Mouse (Mus musculus) CH12.LX (cell line): ENCODE measurements around the gene 1700056E22Rik. TPM values are rescaled to one million over a fixed set of nuclear protein-coding genes. Genes with fewer than 3 reads are reported as not detected.

Source experiments
- DNase-seq: peaks from one replicate; pipeline ENCODE4 v3.0.0-alpha.2; 2013; ENCODE audit errors: extremely low read depth
- H3K27ac ChIP-seq: 2 replicates; pipeline ENCODE4 v1.5.1; 2012; ENCODE audit warnings: low read depth, mild to moderate bottlenecking, control low read depth, moderate library complexity; ENCODE audit not compliant: insufficient read depth
- H3K27me3 ChIP-seq: replicated peaks from 2 replicates; pipeline ENCODE3; 2012; ENCODE audit warnings: inconsistent platforms
- H3K36me3 ChIP-seq, 2 experiments: replicated peaks in 1 of 2; 2 replicates each; pipeline versions ENCODE3 to v1.6.1; 2012; ENCODE audit warnings: inconsistent platforms in 1 of 2, low read length in 1 of 2, mild to moderate bottlenecking in 1 of 2, mixed read lengths in 1 of 2, moderate library complexity in 1 of 2; ENCODE audit not compliant: control insufficient read depth in 1 of 2, insufficient read depth in 1 of 2
- H3K4me1 ChIP-seq, 2 experiments: 2 replicates each; pipeline ENCODE4 v1.6.1; 2012; ENCODE audit warnings: inconsistent platforms in 1 of 2, moderate library complexity in 1 of 2; ENCODE audit not compliant: insufficient read depth in 2 of 2, control insufficient read depth in 1 of 2
- H3K4me2 ChIP-seq: 2 replicates; pipeline ENCODE4 v1.6.1; 2012; ENCODE audit warnings: low read depth, mild to moderate bottlenecking, control low read depth; ENCODE audit not compliant: poor library complexity, insufficient read depth, severe bottlenecking
- H3K4me3 ChIP-seq, 3 experiments: fragments of 150-350 bp in 1 of 3; sonication (generic) in 1 of 3; replicated peaks in 1 of 3; 2 replicates each; pipeline versions ENCODE3 to v1.5.1; 2011 to 2012; ENCODE audit warnings: low read depth in 2 of 3, low read length in 2 of 3, mild to moderate bottlenecking in 2 of 3, moderate library complexity in 2 of 3, control low read depth in 1 of 3, improper control_type of control experiment in 1 of 3, inconsistent platforms in 1 of 3, mixed read lengths in 1 of 3; ENCODE audit not compliant: poor library complexity in 1 of 3
- H3K79me2 ChIP-seq: replicated peaks from 2 replicates; pipeline ENCODE4 v1.6.1; 2012; ENCODE audit warnings: mild to moderate bottlenecking, moderate library complexity; ENCODE audit not compliant: control insufficient read depth, poor library complexity, insufficient read depth, severe bottlenecking; ENCODE audit errors: extremely low read depth
- H3K9ac ChIP-seq: 2 replicates; pipeline ENCODE4 v1.6.1; 2012; ENCODE audit warnings: low read depth, mild to moderate bottlenecking, control low read depth, moderate library complexity; ENCODE audit not compliant: insufficient read depth
- H3K9me3 ChIP-seq: replicated peaks from 2 replicates; pipeline ENCODE3; 2012; ENCODE audit warnings: low read length, inconsistent platforms, mixed read lengths
- CHD2 ChIP-seq: IDR thresholded peaks from 2 replicates; pipeline ENCODE4 v1.6.1; 2011; ENCODE audit warnings: low read length, improper control_type of control experiment
- ELF1 ChIP-seq: IDR thresholded peaks from 2 replicates; pipeline ENCODE4 v1.6.1; 2014; ENCODE audit warnings: low read depth, mild to moderate bottlenecking, inconsistent platforms, low read length, improper control_type of control experiment
- ETS1 ChIP-seq: conservative IDR thresholded peaks from 2 replicates; pipeline ENCODE4 v1.6.1; 2012; ENCODE audit warnings: low read depth, mild to moderate bottlenecking, inconsistent platforms, low read length, improper control_type of control experiment, moderate library complexity
- HCFC1 ChIP-seq: IDR thresholded peaks from 2 replicates; pipeline ENCODE4 v1.6.1; 2012; ENCODE audit warnings: low read depth, mild to moderate bottlenecking, inconsistent platforms, low read length, improper control_type of control experiment
- MAZ ChIP-seq: IDR thresholded peaks from 2 replicates; pipeline ENCODE4 v1.6.1; 2012; ENCODE audit warnings: low read depth, mild to moderate bottlenecking, inconsistent platforms, low read length, improper control_type of control experiment, moderate library complexity
- MYC ChIP-seq: IDR thresholded peaks from 2 replicates; pipeline ENCODE4 v1.6.1; 2011; ENCODE audit warnings: low read depth, mild to moderate bottlenecking, improper control_type of control experiment, low read length
- NELFE ChIP-seq: IDR thresholded peaks from 2 replicates; pipeline ENCODE4 v1.6.1; 2011; ENCODE audit warnings: low read depth, low read length, improper control_type of control experiment
- RAD21 ChIP-seq: IDR thresholded peaks from 2 replicates; pipeline ENCODE4 v1.6.1; 2011; ENCODE audit warnings: low read depth, mild to moderate bottlenecking, low read length, improper control_type of control experiment, moderate library complexity
- TCF12 ChIP-seq: IDR thresholded peaks from 2 replicates; pipeline ENCODE4 v1.6.1; 2014; ENCODE audit warnings: low read depth, mild to moderate bottlenecking, inconsistent platforms, low read length, improper control_type of control experiment
- USF2 ChIP-seq: conservative IDR thresholded peaks from 2 replicates; pipeline ENCODE4 v1.6.1; 2011; ENCODE audit warnings: low read depth, low read length, improper control_type of control experiment
- ZC3H11A ChIP-seq: IDR thresholded peaks from 2 replicates; pipeline ENCODE4 v1.6.1; 2012; ENCODE audit warnings: low read depth, mild to moderate bottlenecking, inconsistent platforms, low read length, improper control_type of control experiment
- ZKSCAN1 ChIP-seq: IDR thresholded peaks from 2 replicates; pipeline ENCODE4 v1.6.1; 2012; ENCODE audit warnings: low read depth, inconsistent platforms, low read length, improper control_type of control experiment, borderline replicate concordance
- ZMIZ1 ChIP-seq: IDR thresholded peaks from 2 replicates; pipeline ENCODE4 v1.6.1; 2012; ENCODE audit warnings: low read depth, mild to moderate bottlenecking, inconsistent platforms, low read length, improper control_type of control experiment
- dilution Hi-C: fragments of 300-500 bp; cut with MboI; formaldehyde crosslinking; loops from 2 replicates; pipeline ENCODE4 v1.14.3; 2020; ENCODE audit warnings: low sequenced_read_pairs; ENCODE audit not compliant: extremely low pct_unique_long_range_greater_than_20kb, extremely low pct_ligation_motif_present
- in situ Hi-C: fragments of 300-500 bp; cut with MboI; formaldehyde crosslinking; loops from 3 replicates; pipeline ENCODE4 v1.14.3; 2019; ENCODE audit warnings: low sequenced_read_pairs, low pct_ligation_motif_present, low pct_unique_long_range_greater_than_20kb, mixed read lengths
- polyA plus RNA-seq: library from polyadenylated mRNA; unstranded; fragments of >175 nt; gene quantifications from 2 replicates; pipeline ENCODE4 v1.2.1, GENCODE M21; 2012; ENCODE audit warnings: low read depth; ENCODE audit not compliant: insufficient read length
- total RNA-seq, 2 experiments: library from RNA; depleted of rRNA; stranded (reverse); fragments of 300-350 nt in 1 of 2; fragments of >200 nt in 1 of 2; gene quantifications; 2 replicates each; pipeline ENCODE4 v1.2.3; 2012 to 2014

Gene 1700056E22Rik
- total and polyA plus RNA-seq, 3 experiments: 0.25 to 1.0 (median 0.26) TPM

DNA sequence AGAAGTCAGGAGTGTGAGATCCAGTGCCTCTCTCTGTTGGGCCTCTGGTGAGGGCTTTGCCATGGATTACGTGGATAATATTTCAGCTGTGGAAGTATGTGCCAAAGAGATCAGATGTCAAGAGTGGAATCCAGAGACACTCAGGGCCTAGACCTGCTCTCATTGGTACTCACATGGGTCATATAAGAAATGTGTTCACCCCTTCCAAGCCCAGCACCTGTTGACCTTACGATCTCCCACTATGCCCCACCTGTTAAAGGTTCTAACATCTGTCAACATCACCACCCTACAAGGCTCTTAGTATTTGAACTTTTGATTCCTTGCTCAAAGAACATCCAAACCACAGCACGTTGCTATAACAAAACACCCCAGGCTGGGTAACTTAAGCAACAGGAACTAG is 25.7 kb upstream of the 1700056E22Rik start:
- Histone ChIP-seq H3K36me3 (peaks cover 0 to 57% of the 10 kb centered on the region in 2 experiments), H3K79me2 (no peaks in the 10 kb centered on the region), H3K27ac (no peak overlapping the region), H3K4me2 (no peak overlapping the region), H3K27me3 (no peaks in the 10 kb centered on the region)
- dilution Hi-C loops (no loop called here), in situ Hi-C loops (no loop called here)
- DNase-seq: no peak
- TF ChIP-seq RAD21 (no peak), TCF12 (no peak)
- TF ChIP-seq, all 38 proteins: peak for 0
- Histone ChIP-seq H3K9me3 (no peaks in the 10 kb centered on the region), H3K4me3 (no peak overlapping the region), H3K9ac (no peak overlapping the region), H3K4me1 (peaks cover 0 to 40% of the 10 kb centered on the region in 2 experiments; a peak in 2 of 4 replicates)

GRCm38 (mm10) chr1:184058206-184058605 is 24.1 kb upstream of the 1700056E22Rik start:
- Histone ChIP-seq H3K79me2 (no peaks in the 10 kb centered on the region), H3K4me3 (no peak overlapping the region), H3K4me1 (peaks cover 0 to 36% of the 10 kb centered on the region in 2 experiments; a peak in 3 of 4 replicates), H3K9me3 (no peaks in the 10 kb centered on the region), H3K36me3 (peaks cover 0 to 59% of the 10 kb centered on the region in 2 experiments), H3K4me2 (no peak overlapping the region), H3K27me3 (no peaks in the 10 kb centered on the region), H3K9ac (no peak overlapping the region), H3K27ac (no peak overlapping the region)
- no peak for DNase-seq
- TF ChIP-seq MYC: no peak
- no peak for TF ChIP-seq USF2
- no peak for TF ChIP-seq RAD21
- TF ChIP-seq CHD2: no peak
- no peak for TF ChIP-seq NELFE
- no peak for TF ChIP-seq MAZ
- TF ChIP-seq ETS1: no peak
- TF ChIP-seq ZMIZ1: no peak
- TF ChIP-seq HCFC1: no peak
- TF ChIP-seq ZC3H11A: no peak
- TF ChIP-seq ZKSCAN1: no peak
- in situ Hi-C loops: no loop called here
- dilution Hi-C loops: no loop called here

GRCm38 (mm10) chr1:184054176-184054575 is 20.1 kb upstream of the 1700056E22Rik start:
- H3K27ac ChIP-seq: no peak overlapping the region
- H3K9ac ChIP-seq: no peak overlapping the region
- dilution Hi-C loops: no loop called here
- DNase-seq: no peak
- in situ Hi-C loops: no loop called here
- no peak overlapping the region for H3K4me3 ChIP-seq
- H3K36me3 ChIP-seq: peaks cover 0 to 57% of the 10 kb centered on the region in 2 experiments
- H3K9me3 ChIP-seq: no peaks in the 10 kb centered on the region
- no peaks in the 10 kb centered on the region for H3K79me2 ChIP-seq
- peaks cover 5 to 55% of the 10 kb centered on the region in 2 experiments; a peak in 3 of 4 replicates for H3K4me1 ChIP-seq
- H3K27me3 ChIP-seq: no peaks in the 10 kb centered on the region
- H3K4me2 ChIP-seq: no peak overlapping the region
- TF ChIP-seq ELF1: no peak
